Mouse (Mus musculus) liver, embryonic 11.5 days (tissue): ENCODE results near the gene Lnpep. TPM values are rescaled to one million over a fixed set of nuclear protein-coding genes. Genes with fewer than 3 reads are reported as not detected.
"Not testable (repeated sequence)": the region's sequence is repeated elsewhere in the genome, so short reads cannot be mapped to it uniquely, and the experiment has no call there.

Experiments used
- ATAC-seq: fragments of 200-750 bp; cut with Nextera tagmentation; replicated peaks from 2 replicates; pipeline ENCODE4 v1.8.0; 2017; ENCODE audit warnings: moderate number of reproducible peaks, mild to moderate bottlenecking, moderate TSS enrichment, moderate library complexity; ENCODE audit not compliant: low FRiP score
- DNase-seq: peaks from one replicate; pipeline ENCODE4 v3.0.0-alpha.2; 2017; ENCODE audit warnings: low spot score
- H3K27ac ChIP-seq: fragments of 300-500 bp; sonication (generic); 2 replicates; pipeline ENCODE4 v1.5.1; 2014; ENCODE audit warnings: mild to moderate bottlenecking, low read depth, low read length, control low read depth
- H3K27me3 ChIP-seq: fragments of 300-500 bp; sonication (generic); replicated peaks from 2 replicates; pipeline ENCODE4 v1.6.1; 2014; ENCODE audit warnings: low read length, mixed read lengths; ENCODE audit not compliant: control insufficient read depth, insufficient read depth
- H3K36me3 ChIP-seq: fragments of 300-500 bp; sonication (generic); 2 replicates; pipeline ENCODE4 v1.6.1; 2014; ENCODE audit warnings: mild to moderate bottlenecking, low read length, moderate library complexity, mixed read lengths; ENCODE audit not compliant: control insufficient read depth, insufficient read depth
- H3K4me1 ChIP-seq: fragments of 300-500 bp; sonication (generic); replicated peaks from 2 replicates; pipeline ENCODE4 v1.6.1; 2014; ENCODE audit warnings: low read length, mixed read lengths; ENCODE audit not compliant: control insufficient read depth, insufficient read depth
- H3K4me2 ChIP-seq: fragments of 300-500 bp; sonication (generic); 2 replicates; pipeline ENCODE4 v1.6.1; 2014; ENCODE audit warnings: mild to moderate bottlenecking, control low read depth, moderate library complexity
- H3K4me3 ChIP-seq: fragments of 300-500 bp; sonication (generic); 2 replicates; pipeline ENCODE4 v1.5.1; 2014; ENCODE audit warnings: low read depth, low read length, control low read depth
- H3K9ac ChIP-seq: fragments of 300-500 bp; sonication (generic); 2 replicates; pipeline ENCODE4 v1.6.1; 2014; ENCODE audit warnings: low read depth, low read length, control low read depth
- H3K9me3 ChIP-seq: fragments of 300-500 bp; sonication (generic); 2 replicates; pipeline ENCODE4 v1.6.1; 2016; ENCODE audit warnings: low read length, inconsistent platforms, mixed read lengths; ENCODE audit not compliant: control insufficient read depth
- WGBS: fragments of 180-500 bp; shearing (Covaris S2); extraction: QIAGEN DNeasy Blood & Tissue Kit; methylation state at CpG from one replicate; pipeline ENCODE4 v1.1.7; 2014; 5-methylcytosine and 5-hydroxymethylcytosine counted together
- polyA plus RNA-seq: library from polyadenylated mRNA; unstranded; fragments of >200 nt; fragmentation: Nextera tagmentation; extraction: Ambion mirVana; gene quantifications from 2 replicates; pipeline ENCODE4 v1.2.1, GENCODE M21; 2014

The Lnpep gene
- polyA plus RNA-seq, 1 experiment from 2014 or later = 6.6 TPM

- ATAC-seq = not testable (repeated sequence)
Measured at GRCm38 (mm10) chr17:17496234-17496633, 128.6 kb downstream of the Lnpep start.

DNA sequence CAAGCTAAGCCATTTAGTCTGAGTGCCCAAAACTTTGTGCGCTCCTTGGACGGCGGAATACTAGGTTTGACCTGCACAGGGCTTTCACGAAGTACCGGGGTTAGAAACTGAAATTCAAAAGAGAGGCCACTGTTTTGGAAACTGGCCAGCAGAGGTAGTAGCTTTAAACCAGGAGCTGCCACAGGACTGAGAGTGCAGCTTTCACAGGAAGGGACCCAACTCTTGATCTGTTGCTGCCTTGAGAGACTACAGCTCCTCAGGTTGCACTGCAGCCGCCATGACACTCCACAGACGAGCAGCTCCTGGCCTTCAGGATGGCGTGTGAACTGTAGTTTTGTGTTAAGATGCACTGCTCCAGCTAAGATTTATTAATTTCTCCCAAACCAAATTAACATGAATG is 132.7 kb downstream of the Lnpep start:
- DNase-seq = no peak
- no peaks in the 10 kb centered on the region for H3K36me3 ChIP-seq
- H3K27me3 ChIP-seq = no peaks in the 10 kb centered on the region
- no peak overlapping the region for H3K4me2 ChIP-seq
- no peak overlapping the region for H3K9ac ChIP-seq
- ATAC-seq = no peak
- H3K9me3 ChIP-seq = no peaks in the 10 kb centered on the region
- H3K27ac ChIP-seq = no peak overlapping the region
- no peak overlapping the region for H3K4me3 ChIP-seq
- 87% methylated on average over 8 of the region's 8 CpGs for WGBS
- no peaks in the 10 kb centered on the region for H3K4me1 ChIP-seq

More at GRCm38 (mm10) chr17:17496234-17496633, 128.6 kb downstream of the Lnpep start:
- H3K4me1 ChIP-seq, H3K9me3 ChIP-seq, H3K4me2 ChIP-seq, H3K27ac ChIP-seq, DNase-seq, H3K9ac ChIP-seq, H3K27me3 ChIP-seq, H3K4me3 ChIP-seq, H3K36me3 ChIP-seq: not testable (repeated sequence)

DNA sequence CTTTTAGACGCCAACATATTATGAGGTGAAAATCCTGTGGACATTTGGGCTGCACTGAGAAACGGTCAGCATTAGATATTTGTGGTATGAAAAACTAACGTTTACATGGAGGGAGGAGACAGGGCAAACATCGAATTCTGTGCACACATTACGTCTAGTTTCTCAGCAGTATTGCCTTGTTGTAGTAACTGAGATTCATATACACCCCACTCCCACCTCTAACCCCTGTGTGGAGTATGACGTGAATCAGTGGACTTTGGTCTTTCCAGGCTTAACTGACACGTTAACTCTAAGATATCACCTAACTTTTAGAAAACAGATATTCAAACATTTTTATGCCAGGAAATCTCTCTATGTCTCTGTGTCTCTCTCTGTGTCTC is 133.2 kb downstream of the Lnpep start:
- H3K4me1 ChIP-seq = no peaks in the 10 kb centered on the region
- WGBS = 65% methylated on average over 7 of the region's 7 CpGs
- no peak overlapping the region for H3K4me2 ChIP-seq
- H3K4me3 ChIP-seq = no peak overlapping the region
- no peaks in the 10 kb centered on the region for H3K36me3 ChIP-seq
- no peaks in the 10 kb centered on the region for H3K27me3 ChIP-seq
- no peak overlapping the region for H3K27ac ChIP-seq
- no peaks in the 10 kb centered on the region for H3K9me3 ChIP-seq
- ATAC-seq (no peak), DNase-seq (no peak)
- H3K9ac ChIP-seq = no peak overlapping the region

DNA sequence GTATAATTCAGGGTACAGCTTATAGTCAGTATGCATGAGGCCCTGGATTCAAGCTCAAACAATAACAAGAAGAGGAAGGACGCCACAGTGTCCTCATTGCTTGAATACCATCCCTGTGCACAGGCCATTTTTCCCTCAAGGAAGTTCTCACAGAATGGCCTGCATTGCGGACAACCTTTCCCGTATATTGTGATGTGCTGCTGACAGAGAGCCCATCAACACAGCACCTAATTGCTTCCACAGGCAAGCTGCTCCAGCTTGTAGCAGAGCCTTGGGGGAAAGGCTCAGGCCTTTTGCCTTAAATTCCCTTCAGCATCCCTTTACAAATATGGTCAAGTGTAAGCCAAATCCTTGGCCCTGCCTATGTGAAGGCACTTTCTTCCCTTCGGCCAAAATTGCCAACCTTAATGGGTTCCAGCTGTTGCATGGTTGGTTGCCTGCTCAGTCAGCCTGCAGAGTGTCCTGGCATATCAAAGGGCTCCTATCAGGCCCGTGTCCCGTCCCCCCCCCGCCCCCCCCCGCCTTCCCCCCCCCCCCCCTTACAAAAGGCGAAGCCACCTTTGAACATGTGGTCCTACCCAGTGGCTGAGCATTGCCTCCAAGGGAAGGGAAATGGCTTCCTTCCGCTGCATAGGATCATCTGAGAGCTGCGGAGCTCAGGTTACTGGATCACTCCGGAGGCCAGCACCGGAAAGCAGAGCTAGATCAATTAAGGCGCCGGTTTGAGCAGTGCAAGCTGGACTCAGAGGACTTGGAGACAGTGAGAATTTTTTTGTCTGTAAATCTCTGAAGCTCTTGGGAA is 133.8 kb downstream of the Lnpep start:
- no peak overlapping the region for H3K4me3 ChIP-seq
- H3K4me1 ChIP-seq = no peaks in the 10 kb centered on the region
- no peak for DNase-seq
- H3K9me3 ChIP-seq = no peaks in the 10 kb centered on the region
- no peaks in the 10 kb centered on the region for H3K36me3 ChIP-seq
- H3K4me2 ChIP-seq = no peak overlapping the region
- no peak overlapping the region for H3K27ac ChIP-seq
- no peak overlapping the region for H3K9ac ChIP-seq
- ATAC-seq = 0 out of 2 replicates have a peak, but pooled peaks have one; percentile 20
- 54% methylated on average over 12 of the region's 15 CpGs for WGBS
- H3K27me3 ChIP-seq = no peaks in the 10 kb centered on the region

GRCm38 (mm10) chr17:17485789-17486188 is 139.1 kb downstream of the Lnpep start:
- no peaks in the 10 kb centered on the region for H3K9me3 ChIP-seq
- ATAC-seq (no peak), DNase-seq (no peak)
- H3K27ac ChIP-seq = no peak overlapping the region
- no peak overlapping the region for H3K4me3 ChIP-seq
- H3K4me2 ChIP-seq = no peak overlapping the region
- H3K4me1 ChIP-seq = no peaks in the 10 kb centered on the region
- 71% methylated on average over 2 of the region's 2 CpGs for WGBS
- H3K27me3 ChIP-seq = no peaks in the 10 kb centered on the region
- no peak overlapping the region for H3K9ac ChIP-seq
- H3K36me3 ChIP-seq = no peaks in the 10 kb centered on the region

Other genes starting within 250 kb of the Lnpep start
- 2.8 and 3.9 TPM in 2 replicates for gene Lix1, start 222.4 kb downstream of the Lnpep start, polyA plus RNA-seq
- not detected in 2 replicates for gene Vmn2r90, start 78.7 kb upstream of the Lnpep start, polyA plus RNA-seq
- 11.2 and 16.4 TPM in 2 replicates for gene Spaca6, start 202.1 kb upstream of the Lnpep start, polyA plus RNA-seq
- 0.31 and 0.58 TPM in 2 replicates for gene Has1, start 230.2 kb upstream of the Lnpep start, polyA plus RNA-seq